Mouse (Mus musculus) G1E (cell line): ENCODE data around the gene Hexim2.
A peak's percentile ranks its signal among the peaks of the same experiment; 100 is the strongest.

Source experiments
- CTCF ChIP-seq: IDR thresholded peaks from 2 replicates; pipeline ENCODE4 v1.5.1; 2012; ENCODE audit warnings: low read depth, low read length, inconsistent platforms, mixed read lengths
- GATA1 ChIP-seq: IDR thresholded peaks from 2 replicates; pipeline ENCODE4 v1.6.1; 2012; ENCODE audit warnings: borderline replicate concordance, low read length, inconsistent platforms, mixed read lengths
- GATA2 ChIP-seq: IDR thresholded peaks from 2 replicates; pipeline ENCODE4 v1.6.1; 2012; ENCODE audit warnings: low read depth, low read length, inconsistent platforms, borderline replicate concordance
- POLR2AphosphoS5 ChIP-seq: IDR thresholded peaks from 2 replicates; pipeline ENCODE4 v1.6.1; 2012; ENCODE audit warnings: low read depth, low read length, inconsistent platforms; ENCODE audit not compliant: insufficient replicate concordance

GRCm38 (mm10) chr11:103168690-103169390 is 36.6 kb downstream of the Hexim2 start:
- TF ChIP-seq CTCF, result peak; percentile 96
- TF ChIP-seq GATA2, result no peak
- TF ChIP-seq POLR2AphosphoS5, result no peak
- TF ChIP-seq GATA1, result no peak
